Mouse (Mus musculus) bone marrow macrophage, adult 2 months (primary cell): ENCODE results near the gene Farp1.

ENCODE experiments used
- CTCF ChIP-seq: IDR thresholded peaks from 2 replicates; pipeline ENCODE4 v1.5.1; 2012; ENCODE audit warnings: low read depth, mild to moderate bottlenecking, low read length, moderate library complexity
- POLR2A ChIP-seq: IDR thresholded peaks from 2 replicates; pipeline ENCODE4 v1.6.1; 2012; ENCODE audit warnings: mild to moderate bottlenecking, low read depth, low read length, borderline replicate concordance

GRCm38 (mm10) chr14:121143831-121144455 is 108.9 kb downstream of the Farp1 start:
- TF ChIP-seq CTCF, result no peak
- TF ChIP-seq POLR2A, result no peak
